Mouse (Mus musculus) liver, embryonic 12.5 days (tissue): ENCODE data around the gene Magi2. TPM values are rescaled to one million over a fixed set of nuclear protein-coding genes. Genes with fewer than 3 reads are reported as not detected.

Experiments
- ATAC-seq: fragments of 200-750 bp; cut with Nextera tagmentation; 2 replicates; pipeline ENCODE4 v1.8.0; 2017; ENCODE audit warnings: moderate number of reproducible peaks, mild to moderate bottlenecking, moderate library complexity
- H3K27ac ChIP-seq: fragments of 300-500 bp; sonication (generic); 2 replicates; pipeline ENCODE4 v1.5.1; 2016; ENCODE audit warnings: mild to moderate bottlenecking
- H3K27me3 ChIP-seq: fragments of 300-500 bp; sonication (generic); replicated peaks from 2 replicates; pipeline ENCODE4 v1.6.1; 2016; ENCODE audit warnings: mild to moderate bottlenecking, moderate library complexity
- H3K36me3 ChIP-seq: fragments of 300-500 bp; sonication (generic); 2 replicates; pipeline ENCODE4 v1.6.1; 2016; ENCODE audit warnings: mild to moderate bottlenecking, moderate library complexity
- H3K4me1 ChIP-seq: fragments of 300-500 bp; sonication (generic); 2 replicates; pipeline ENCODE4 v1.6.1; 2016
- H3K4me2 ChIP-seq: fragments of 300-500 bp; sonication (generic); 2 replicates; pipeline ENCODE4 v1.6.1; 2016; ENCODE audit warnings: mild to moderate bottlenecking, moderate library complexity
- H3K4me3 ChIP-seq: fragments of 300-500 bp; sonication (generic); 2 replicates; pipeline ENCODE4 v1.5.1; 2016; ENCODE audit warnings: mild to moderate bottlenecking, moderate library complexity
- H3K9ac ChIP-seq: fragments of 300-500 bp; sonication (generic); 2 replicates; pipeline ENCODE4 v1.6.1; 2016; ENCODE audit warnings: mild to moderate bottlenecking, moderate library complexity
- H3K9me3 ChIP-seq: fragments of 300-500 bp; sonication (generic); replicated peaks from 2 replicates; pipeline ENCODE4 v1.6.1; 2016; ENCODE audit warnings: mild to moderate bottlenecking, moderate library complexity
- WGBS: fragments of 180-500 bp; shearing (Covaris S2); methylation state at CpG from one replicate; pipeline ENCODE4 v1.1.7; 2016; ENCODE audit not compliant: insufficient replicate concordance; 5-methylcytosine and 5-hydroxymethylcytosine counted together
- polyA plus RNA-seq: library from polyadenylated mRNA; unstranded; fragments of >200 nt; fragmentation: Nextera tagmentation; extraction: Ambion mirVana; gene quantifications from 2 replicates; pipeline ENCODE4 v1.2.1, GENCODE M21; 2016

Magi2 gene
- polyA plus RNA-seq, 1 experiment from 2014 or later: 0.77 TPM

DNA sequence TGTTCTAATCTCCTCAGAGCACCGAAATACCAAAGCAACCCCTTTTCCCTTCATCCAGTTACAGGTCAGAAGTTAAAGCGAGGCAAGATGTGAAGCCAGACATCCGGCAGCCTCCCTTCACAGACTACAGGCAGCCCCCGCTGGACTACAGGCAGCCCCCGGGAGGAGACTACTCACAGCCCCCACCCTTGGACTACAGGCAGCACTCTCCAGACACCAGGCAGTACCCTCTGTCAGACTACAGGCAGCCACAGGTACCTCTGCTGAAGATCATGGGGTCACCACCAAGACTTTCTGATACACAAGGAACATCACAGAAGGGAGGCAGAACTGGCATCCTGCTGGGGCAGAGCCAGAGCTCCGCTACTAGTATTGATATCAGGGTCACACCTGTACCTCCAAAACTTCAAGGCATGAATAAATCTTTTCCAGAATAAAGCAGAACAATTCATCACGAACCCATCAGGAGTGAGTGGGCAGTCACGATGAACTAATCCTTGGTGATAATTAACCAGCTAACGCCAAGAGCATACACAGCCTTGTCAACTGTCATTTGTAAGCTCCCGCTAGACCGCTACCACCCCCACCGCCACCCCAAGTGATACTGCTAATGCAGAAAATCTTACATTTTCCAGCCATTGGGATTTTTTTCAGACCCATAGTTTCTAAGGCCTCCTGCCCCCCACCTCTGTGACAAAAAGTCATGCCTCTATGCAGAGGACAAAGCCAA, 1382.5 kb downstream of the Magi2 start:
- no peaks in the 10 kb centered on the region for H3K27me3 ChIP-seq
- no peak overlapping the region for H3K4me2 ChIP-seq
- H3K4me1 ChIP-seq: no peaks in the 10 kb centered on the region
- H3K36me3 ChIP-seq: no peaks in the 10 kb centered on the region
- 74% methylated on average over 12 of the region's 12 CpGs for WGBS
- no peak overlapping the region for H3K27ac ChIP-seq
- no peak overlapping the region for H3K4me3 ChIP-seq
- ATAC-seq: no peak
- H3K9me3 ChIP-seq: no peaks in the 10 kb centered on the region
- no peak overlapping the region for H3K9ac ChIP-seq

DNA sequence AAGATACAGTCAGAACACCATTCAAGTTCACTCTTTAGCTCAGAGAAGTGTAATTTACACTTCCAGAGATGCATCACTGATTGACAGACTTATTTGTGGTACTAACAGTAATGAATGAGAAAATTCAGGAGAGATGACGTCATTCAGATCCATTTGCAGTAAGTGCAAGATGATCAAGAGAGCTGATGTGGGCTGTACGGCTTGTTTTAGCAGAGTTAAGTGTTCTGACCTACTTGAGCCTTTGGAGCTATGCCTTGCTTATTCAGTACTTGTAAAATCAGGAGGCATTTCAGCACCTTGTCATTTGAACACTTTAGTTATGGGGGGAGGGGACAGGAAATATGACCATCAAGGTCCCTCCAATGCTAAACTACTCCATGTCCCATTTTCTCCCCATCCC, 1383.8 kb downstream of the Magi2 start:
- Histone ChIP-seq H3K4me3 (no peak overlapping the region), H3K4me1 (no peaks in the 10 kb centered on the region), H3K9ac (no peak overlapping the region), H3K9me3 (no peaks in the 10 kb centered on the region), H3K36me3 (no peaks in the 10 kb centered on the region), H3K27me3 (no peaks in the 10 kb centered on the region), H3K4me2 (no peak overlapping the region), H3K27ac (no peak overlapping the region)
- ATAC-seq: no peak
- WGBS: 64% methylated on average over 2 of the region's 2 CpGs

DNA sequence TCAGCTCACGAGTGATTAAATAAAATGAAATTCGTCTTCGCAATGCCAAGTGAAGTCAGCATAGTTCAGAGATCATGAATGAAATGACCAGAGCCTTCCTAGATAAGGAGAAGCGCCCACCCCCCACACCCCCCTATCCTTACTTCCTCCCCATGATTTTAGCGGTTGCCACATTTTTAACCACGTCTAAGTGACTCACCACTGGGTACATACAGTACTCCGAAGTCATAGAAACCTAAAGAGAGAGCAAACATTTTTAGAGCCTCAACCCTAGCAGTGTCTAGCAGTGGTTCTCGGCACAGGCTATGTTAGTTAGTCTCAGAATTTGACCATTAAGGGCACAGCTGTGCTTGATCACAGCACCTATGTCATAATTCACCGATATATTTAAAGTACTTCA, 1385.8 kb downstream of the Magi2 start:
- ATAC-seq: no peak
- Histone ChIP-seq H3K27me3 (no peaks in the 10 kb centered on the region), H3K9me3 (no peaks in the 10 kb centered on the region), H3K4me2 (no peak overlapping the region), H3K4me3 (no peak overlapping the region), H3K27ac (no peak overlapping the region), H3K4me1 (no peaks in the 10 kb centered on the region), H3K9ac (no peak overlapping the region), H3K36me3 (no peaks in the 10 kb centered on the region)
- 48% methylated on average over 9 of the region's 9 CpGs for WGBS

DNA sequence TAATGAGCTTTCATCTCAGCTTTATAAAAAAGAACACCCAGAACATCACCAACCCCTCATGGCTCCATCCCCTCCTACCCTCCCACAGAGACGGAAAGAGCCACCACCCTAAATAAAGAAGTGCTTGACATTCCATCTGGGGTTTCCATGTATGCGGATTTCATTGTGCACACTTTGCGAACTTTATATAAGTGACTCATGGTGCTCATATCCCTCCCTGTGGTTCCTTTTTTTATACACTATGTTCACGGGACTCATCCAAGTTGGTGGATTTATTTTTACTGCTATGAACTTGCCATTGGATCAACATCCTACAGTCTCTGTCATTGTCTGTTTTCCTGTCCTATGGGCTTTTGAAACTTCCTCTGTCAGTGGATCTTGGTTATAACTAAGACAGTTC, 1388.1 kb downstream of the Magi2 start:
- Histone ChIP-seq H3K9me3 (no peaks in the 10 kb centered on the region), H3K36me3 (no peaks in the 10 kb centered on the region), H3K9ac (no peak overlapping the region), H3K27me3 (no peaks in the 10 kb centered on the region), H3K4me1 (no peaks in the 10 kb centered on the region), H3K4me3 (no peak overlapping the region), H3K27ac (no peak overlapping the region), H3K4me2 (no peak overlapping the region)
- no peak for ATAC-seq
- 69% methylated on average over 4 of the region's 4 CpGs for WGBS

DNA sequence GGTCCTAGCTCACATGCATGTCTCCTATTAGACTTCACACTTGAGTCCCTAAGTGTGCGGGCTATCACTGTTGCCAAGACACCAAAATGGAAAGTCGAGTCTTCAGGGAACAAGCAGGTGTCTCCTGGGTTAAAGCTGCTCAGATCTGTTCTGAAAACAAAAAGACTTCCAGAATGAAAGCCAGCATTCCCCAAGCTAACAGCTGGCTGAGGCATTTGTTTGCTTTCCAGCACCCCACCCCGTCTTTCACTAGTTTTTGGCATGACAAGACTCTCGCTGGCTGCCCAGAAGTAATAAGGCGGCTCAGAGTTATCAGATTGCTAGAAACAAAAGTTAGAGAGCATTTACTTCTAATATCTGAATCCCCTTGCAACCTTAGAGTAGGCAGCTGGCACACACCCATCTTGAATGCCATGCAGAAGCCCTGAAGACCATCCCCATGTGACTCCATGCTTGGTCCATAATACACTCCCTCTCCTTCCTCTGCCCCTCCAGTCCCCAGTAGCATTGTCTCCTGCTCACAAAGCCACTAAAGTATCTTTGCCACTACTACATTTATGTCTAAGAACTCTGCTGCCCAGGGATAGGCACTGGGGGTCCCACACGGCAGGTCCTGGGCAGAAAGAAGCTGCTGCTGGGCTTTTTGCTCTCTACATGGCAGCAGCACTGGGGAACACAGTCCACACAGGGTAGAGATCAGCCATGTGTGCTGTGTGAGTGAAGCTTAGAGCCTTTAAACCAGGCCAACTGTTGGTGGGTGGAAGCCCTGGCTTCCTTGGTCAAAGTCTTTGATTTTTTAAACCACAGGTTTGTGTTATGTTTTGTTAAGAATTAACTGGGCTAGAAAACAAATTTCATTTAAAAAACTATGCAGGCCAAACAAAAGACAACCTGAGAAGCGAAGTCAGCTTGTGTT, 1394.0 kb downstream of the Magi2 start:
- no peak overlapping the region for H3K4me3 ChIP-seq
- H3K9me3 ChIP-seq: no peaks in the 10 kb centered on the region
- ATAC-seq: no peak
- no peaks in the 10 kb centered on the region for H3K27me3 ChIP-seq
- H3K4me2 ChIP-seq: no peak overlapping the region
- WGBS: 63% methylated on average over 7 of the region's 7 CpGs
- no peak overlapping the region for H3K9ac ChIP-seq
- H3K36me3 ChIP-seq: no peaks in the 10 kb centered on the region
- H3K4me1 ChIP-seq: no peaks in the 10 kb centered on the region
- no peak overlapping the region for H3K27ac ChIP-seq

DNA sequence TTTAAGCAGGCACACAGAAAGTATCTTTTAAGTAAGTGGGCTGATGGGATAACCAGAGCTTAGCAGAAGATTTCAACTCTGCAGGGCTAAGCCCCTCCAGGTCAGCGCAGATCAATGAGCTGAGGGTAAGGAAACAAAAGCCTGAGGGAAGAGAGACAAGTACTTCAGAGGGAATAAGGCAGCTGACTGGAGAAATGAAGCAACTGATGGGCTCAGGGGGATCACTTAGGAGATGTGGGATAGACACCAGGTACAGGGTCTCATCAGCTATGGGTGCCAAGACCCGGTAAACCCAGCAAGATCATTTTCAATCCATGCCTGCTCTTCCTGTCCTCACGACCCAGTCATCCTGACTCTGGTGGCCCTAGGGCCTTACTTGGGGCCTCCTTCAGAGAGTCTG, 1395.6 kb downstream of the Magi2 start:
- Histone ChIP-seq H3K9me3 (no peaks in the 10 kb centered on the region), H3K4me3 (no peak overlapping the region), H3K4me1 (no peaks in the 10 kb centered on the region), H3K4me2 (no peak overlapping the region), H3K36me3 (no peaks in the 10 kb centered on the region), H3K27ac (no peak overlapping the region), H3K9ac (no peak overlapping the region), H3K27me3 (no peaks in the 10 kb centered on the region)
- no peak for ATAC-seq
- 58% methylated on average over 3 of the region's 3 CpGs for WGBS

DNA sequence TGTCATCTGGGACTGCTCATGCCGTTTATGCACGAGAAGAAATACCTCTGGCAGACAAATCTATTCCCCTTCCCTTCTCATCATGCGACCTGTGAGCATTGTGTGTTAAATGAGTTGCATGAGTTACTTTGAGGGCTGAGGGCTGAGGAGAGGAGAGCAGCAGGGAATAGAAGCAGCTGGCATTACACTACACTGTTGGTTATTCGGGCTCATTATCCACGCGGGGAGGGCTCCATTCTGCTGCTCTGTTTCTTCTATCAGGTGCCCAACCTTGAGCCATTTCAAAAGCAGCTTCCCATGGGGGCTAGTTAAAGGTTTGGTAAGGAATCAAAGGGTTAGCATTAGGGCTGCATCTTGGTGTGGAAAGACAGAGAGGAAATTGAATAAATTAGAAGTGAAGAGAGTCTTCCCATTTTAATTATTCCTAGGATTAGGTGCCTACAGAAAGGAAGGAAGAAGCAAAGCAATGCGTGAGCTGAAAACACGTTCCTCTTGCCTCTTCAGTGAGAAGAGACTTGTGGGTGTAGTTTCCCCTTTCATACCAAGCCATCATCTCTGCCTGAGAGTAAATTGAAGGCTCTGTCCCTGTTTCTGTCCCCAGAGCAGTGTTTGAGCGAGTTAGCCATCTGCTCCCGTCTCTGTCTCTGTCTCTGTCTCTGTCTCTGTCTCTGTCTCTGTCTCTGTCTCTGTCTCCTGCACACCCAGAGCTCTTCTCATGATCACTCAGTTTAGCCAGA, 1396.2 kb downstream of the Magi2 start:
- Histone ChIP-seq H3K4me3 (no peak overlapping the region), H3K27me3 (no peaks in the 10 kb centered on the region), H3K4me1 (no peaks in the 10 kb centered on the region), H3K9me3 (no peaks in the 10 kb centered on the region), H3K27ac (no peak overlapping the region), H3K9ac (no peak overlapping the region), H3K4me2 (no peak overlapping the region), H3K36me3 (no peaks in the 10 kb centered on the region)
- WGBS: 53% methylated on average over 10 of the region's 10 CpGs
- no peak for ATAC-seq

DNA sequence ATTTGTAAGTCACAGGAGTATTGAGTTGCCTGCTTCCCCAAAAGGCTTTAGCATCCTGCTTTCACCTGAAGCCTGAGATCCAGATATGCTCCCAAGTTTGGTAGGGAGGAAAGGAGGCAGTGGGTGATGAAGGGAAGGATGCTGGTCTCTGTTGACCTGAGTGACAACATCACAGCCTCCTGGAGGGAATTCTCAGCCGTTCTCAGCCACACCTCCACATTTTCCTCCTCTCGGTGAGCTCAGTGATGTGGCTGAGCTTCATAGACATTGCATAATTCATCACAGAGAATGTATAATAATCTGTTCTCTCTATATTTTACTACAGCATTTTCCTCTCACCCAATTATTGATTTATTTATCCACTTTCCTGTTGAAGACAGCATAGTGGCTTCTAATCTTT, 1398.3 kb downstream of the Magi2 start:
- Histone ChIP-seq H3K9me3 (no peaks in the 10 kb centered on the region), H3K4me2 (no peak overlapping the region), H3K27ac (no peak overlapping the region), H3K36me3 (no peaks in the 10 kb centered on the region), H3K9ac (no peak overlapping the region), H3K4me1 (no peaks in the 10 kb centered on the region), H3K27me3 (no peaks in the 10 kb centered on the region), H3K4me3 (no peak overlapping the region)
- WGBS: 49% methylated on average over 2 of the region's 2 CpGs
- ATAC-seq: no peak

DNA sequence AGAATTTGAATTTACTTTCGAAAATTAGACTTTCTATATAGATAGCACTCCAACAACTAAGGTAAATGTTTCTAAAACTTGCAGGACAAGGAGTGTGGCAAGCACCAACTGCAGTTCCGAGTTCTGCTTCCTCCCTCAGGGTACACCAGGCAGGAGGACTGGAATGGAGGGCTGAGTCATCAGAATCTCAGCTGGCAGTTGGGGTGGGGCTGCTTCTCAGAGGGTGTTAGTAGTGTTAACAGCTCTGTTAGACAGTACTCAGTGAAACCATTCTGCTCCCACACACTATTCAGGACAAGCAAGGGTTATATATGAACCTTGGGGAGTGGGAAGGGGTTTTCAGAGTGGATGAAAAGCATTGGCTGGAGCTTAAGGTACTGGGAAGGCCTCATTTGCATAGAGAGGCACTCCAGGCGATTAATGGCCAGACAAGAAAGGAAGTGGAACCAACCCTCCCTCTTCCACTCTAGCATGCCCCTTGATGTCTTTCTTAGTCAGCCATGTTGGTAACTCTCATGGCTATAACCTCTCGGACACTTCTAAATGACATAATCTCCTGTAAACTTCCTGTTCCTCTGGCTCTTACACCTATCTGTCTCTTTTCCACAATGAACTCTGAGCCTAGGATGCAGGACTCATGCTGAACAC, 1402.2 kb downstream of the Magi2 start:
- Histone ChIP-seq H3K4me1 (no peaks in the 10 kb centered on the region), H3K27ac (no peak overlapping the region), H3K36me3 (no peaks in the 10 kb centered on the region), H3K4me2 (no peak overlapping the region), H3K9ac (no peak overlapping the region), H3K27me3 (no peaks in the 10 kb centered on the region), H3K4me3 (no peak overlapping the region), H3K9me3 (no peaks in the 10 kb centered on the region)
- WGBS: 47% methylated on average over 4 of the region's 4 CpGs
- ATAC-seq: no peak

DNA sequence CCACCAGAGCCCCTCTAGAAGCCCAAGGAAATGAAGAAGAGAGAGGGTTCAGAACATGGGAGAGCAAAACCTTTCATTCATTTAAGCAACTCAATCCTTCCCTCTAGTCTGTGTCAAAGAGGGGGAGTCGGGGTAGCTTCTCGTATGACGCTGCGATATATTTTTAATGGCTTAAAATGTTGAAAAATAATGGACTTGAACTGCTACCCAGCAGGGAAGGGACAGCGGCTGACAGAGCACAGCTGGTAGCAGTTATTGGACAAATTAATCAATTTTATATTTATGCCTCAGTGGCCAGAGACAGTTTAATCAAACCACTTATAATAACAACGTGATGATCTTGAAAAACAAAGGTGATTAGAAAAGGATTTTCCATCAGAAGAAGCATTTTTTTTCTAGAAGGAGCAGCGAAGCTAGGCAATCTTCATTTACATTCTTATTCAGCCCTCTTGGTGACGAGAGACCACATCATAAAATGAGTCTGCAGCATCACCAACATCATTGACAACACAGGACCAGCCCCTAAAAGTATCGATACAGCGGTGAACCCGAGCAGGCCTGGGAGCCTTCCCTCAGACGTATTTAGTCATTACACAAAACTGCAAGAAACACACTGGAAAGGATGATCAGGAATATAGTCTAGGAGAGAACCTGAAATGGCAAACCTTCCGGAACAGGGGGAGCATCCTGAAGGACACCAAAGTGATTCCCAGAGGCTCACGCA, 1407.4 kb downstream of the Magi2 start:
- Histone ChIP-seq H3K9ac (no peak overlapping the region), H3K27ac (no peak overlapping the region), H3K4me2 (no peak overlapping the region), H3K9me3 (no peaks in the 10 kb centered on the region), H3K27me3 (no peaks in the 10 kb centered on the region), H3K4me1 (no peaks in the 10 kb centered on the region), H3K36me3 (no peaks in the 10 kb centered on the region), H3K4me3 (no peak overlapping the region)
- no peak for ATAC-seq
- WGBS: 77% methylated on average over 14 of the region's 14 CpGs

DNA sequence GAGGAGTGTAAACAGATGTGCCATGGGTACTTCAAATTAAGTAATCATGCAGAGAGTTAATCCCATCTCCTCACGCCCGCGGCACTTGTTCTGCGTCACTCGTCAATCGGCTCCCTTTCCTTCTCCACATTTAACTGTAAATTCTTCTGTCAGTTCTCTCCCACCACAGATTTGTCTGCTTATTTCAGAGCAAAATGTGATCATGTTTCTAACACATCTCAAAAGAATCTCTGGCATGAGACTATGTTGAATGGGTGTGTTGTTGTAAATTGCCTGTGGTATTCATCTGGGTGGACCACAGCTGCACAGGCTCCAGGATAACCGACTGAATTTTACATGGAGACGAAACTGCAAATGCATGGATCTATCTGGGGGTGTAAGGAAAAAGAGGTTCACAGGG, 1408.0 kb downstream of the Magi2 start:
- no peak overlapping the region for H3K9ac ChIP-seq
- no peaks in the 10 kb centered on the region for H3K4me1 ChIP-seq
- no peaks in the 10 kb centered on the region for H3K27me3 ChIP-seq
- H3K9me3 ChIP-seq: no peaks in the 10 kb centered on the region
- H3K4me3 ChIP-seq: no peak overlapping the region
- no peaks in the 10 kb centered on the region for H3K36me3 ChIP-seq
- H3K27ac ChIP-seq: no peak overlapping the region
- ATAC-seq: no peak
- H3K4me2 ChIP-seq: no peak overlapping the region
- 76% methylated on average over 8 of the region's 8 CpGs for WGBS
